Mouse (Mus musculus) small intestine, adult 2 months (tissue): ENCODE results near the gene Atp6ap1l.

Source experiments
- CTCF ChIP-seq: fragments of 200-500 bp; IDR thresholded peaks from 2 replicates; pipeline ENCODE4 v1.5.1; 2012; ENCODE audit warnings: low read depth, mild to moderate bottlenecking, control low read depth, inconsistent platforms, low read length, moderate library complexity, mixed read lengths; ENCODE audit not compliant: insufficient replicate concordance, insufficient read length; ENCODE audit errors: extremely low read depth
- POLR2A ChIP-seq: fragments of 200-500 bp; IDR thresholded peaks from 2 replicates; pipeline ENCODE4 v1.6.1; 2012; ENCODE audit warnings: low read depth, mild to moderate bottlenecking, control low read depth, inconsistent platforms, low read length, moderate library complexity

DNA sequence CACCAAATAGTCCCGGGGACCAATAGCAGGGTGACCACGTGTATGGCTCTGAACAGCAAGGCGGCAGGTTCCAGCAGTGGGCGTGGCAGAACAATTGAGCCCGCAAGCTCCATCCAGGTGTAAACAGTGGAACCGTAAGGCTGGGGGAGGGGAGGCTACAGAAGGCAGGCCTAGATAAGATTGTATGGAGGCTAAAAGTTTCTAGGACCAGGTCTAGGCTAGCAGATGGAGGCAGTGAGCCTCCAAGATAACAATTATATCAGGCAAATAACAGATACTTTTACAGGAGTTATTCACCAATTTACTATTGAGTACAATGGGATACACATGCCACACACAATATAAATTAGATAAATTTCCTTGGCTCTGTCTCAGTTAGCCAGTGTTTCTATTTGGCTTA lies 34.0 kb upstream of the Atp6ap1l start:
- TF ChIP-seq CTCF (no peak), POLR2A (no peak)
